Mouse (Mus musculus) brain, embryonic 18.5 days (tissue): ENCODE measurements at regions not wholly inside any gene's neighbourhood (a gene's known extent, or its start where the extent isn't known, plus 50 kb on each side); places are given as distances from the start of the nearest gene placed in this dataset.

Experiments
- DNase-seq: peaks from one replicate; pipeline ENCODE4 v3.0.0-alpha.2; 2012; ENCODE audit warnings: low read depth, low spot score

GRCm38 (mm10) chr16:93019800-93020555, 194.0 kb upstream of the Runx1 start:
- DNase-seq: no peak

GRCm38 (mm10) chr16:93018766-93019165, 192.8 kb upstream of the Runx1 start:
- no peak for DNase-seq

GRCm38 (mm10) chr16:93017025-93017424, 191.1 kb upstream of the Runx1 start:
- DNase-seq: no peak

- DNase-seq: no peak
These were observed 189.7 kb upstream of the Runx1 start for GRCm38 (mm10) chr16:93015636-93016035.

- DNase-seq: no peak
These were observed 189.0 kb upstream of the Runx1 start for GRCm38 (mm10) chr16:93014991-93015390.

GRCm38 (mm10) chr16:93013881-93014280, 187.9 kb upstream of the Runx1 start:
- no peak for DNase-seq

GRCm38 (mm10) chr16:93013256-93013655, 187.3 kb upstream of the Runx1 start:
- no peak for DNase-seq

GRCm38 (mm10) chr16:93011474-93011873, 185.5 kb upstream of the Runx1 start:
- no peak for DNase-seq

- no peak for DNase-seq
These were observed 180.5 kb upstream of the Runx1 start for GRCm38 (mm10) chr16:93006321-93006984.

GRCm38 (mm10) chr16:93005470-93005869, 179.5 kb upstream of the Runx1 start:
- DNase-seq: no peak

- no peak for DNase-seq
These were observed 177.9 kb upstream of the Runx1 start for GRCm38 (mm10) chr16:93003830-93004229.

GRCm38 (mm10) chr16:92998689-92999088, 172.7 kb upstream of the Runx1 start:
- DNase-seq: no peak

- no peak for DNase-seq
These were observed 171.7 kb upstream of the Runx1 start for GRCm38 (mm10) chr16:92997636-92998035.

- no peak for DNase-seq
These were observed 170.0 kb upstream of the Runx1 start for GRCm38 (mm10) chr16:92995993-92996350.

GRCm38 (mm10) chr16:92995132-92995992, 169.4 kb upstream of the Runx1 start:
- DNase-seq: no peak

- DNase-seq: no peak
These were observed 166.9 kb upstream of the Runx1 start for GRCm38 (mm10) chr16:92992876-92993275.

- no peak for DNase-seq
These were observed 165.5 kb upstream of the Runx1 start for GRCm38 (mm10) chr16:92991405-92991804.

GRCm38 (mm10) chr16:92988416-92988815, 162.5 kb upstream of the Runx1 start:
- no peak for DNase-seq

- no peak for DNase-seq
These were observed 162.1 kb upstream of the Runx1 start for GRCm38 (mm10) chr16:92988000-92988399.

GRCm38 (mm10) chr16:92985768-92986167, 159.8 kb upstream of the Runx1 start:
- DNase-seq: no peak

- DNase-seq: no peak
These were observed 157.0 kb upstream of the Runx1 start for GRCm38 (mm10) chr16:92982934-92983333.

- no peak for DNase-seq
These were observed 153.8 kb upstream of the Runx1 start for GRCm38 (mm10) chr16:92979620-92980330.
